Mouse (Mus musculus) lung, adult 2 months (tissue): Measurements from ENCODE around the gene Gvin1. TPM values are rescaled to one million over a fixed set of nuclear protein-coding genes. Genes with fewer than 3 reads are reported as not detected.
"Not testable (repeated sequence)": the region's sequence is repeated elsewhere in the genome, so short reads cannot be mapped to it uniquely, and the experiment has no call there.

Source experiments
- DNase-seq: peaks from one replicate; pipeline ENCODE4 v3.0.0; 2022
- H3K4me1 ChIP-seq: fragments of 200-500 bp; 2 replicates; pipeline ENCODE4 v1.6.1; 2011; ENCODE audit warnings: low read length; ENCODE audit not compliant: control insufficient read depth, insufficient read depth
- H3K4me3 ChIP-seq: fragments of 200-500 bp; replicated peaks from 2 replicates; pipeline ENCODE3; 2011; ENCODE audit warnings: low read depth, mild to moderate bottlenecking, control low read depth, low read length; ENCODE audit errors: extremely low read depth
- WGBS: fragments of 180-500 bp; shearing (Covaris S2); methylation state at CpG from one replicate; pipeline ENCODE4 v1.1.7; 2018; 5-methylcytosine and 5-hydroxymethylcytosine counted together
- polyA plus RNA-seq: library from polyadenylated mRNA; depleted of rRNA; stranded (reverse); fragments of >200 nt; gene quantifications from 2 replicates; pipeline ENCODE4 v1.2.3, GENCODE M21; 2012

Gvin1 gene
- polyA plus RNA-seq, 1 experiment: 2.3 TPM

DNA sequence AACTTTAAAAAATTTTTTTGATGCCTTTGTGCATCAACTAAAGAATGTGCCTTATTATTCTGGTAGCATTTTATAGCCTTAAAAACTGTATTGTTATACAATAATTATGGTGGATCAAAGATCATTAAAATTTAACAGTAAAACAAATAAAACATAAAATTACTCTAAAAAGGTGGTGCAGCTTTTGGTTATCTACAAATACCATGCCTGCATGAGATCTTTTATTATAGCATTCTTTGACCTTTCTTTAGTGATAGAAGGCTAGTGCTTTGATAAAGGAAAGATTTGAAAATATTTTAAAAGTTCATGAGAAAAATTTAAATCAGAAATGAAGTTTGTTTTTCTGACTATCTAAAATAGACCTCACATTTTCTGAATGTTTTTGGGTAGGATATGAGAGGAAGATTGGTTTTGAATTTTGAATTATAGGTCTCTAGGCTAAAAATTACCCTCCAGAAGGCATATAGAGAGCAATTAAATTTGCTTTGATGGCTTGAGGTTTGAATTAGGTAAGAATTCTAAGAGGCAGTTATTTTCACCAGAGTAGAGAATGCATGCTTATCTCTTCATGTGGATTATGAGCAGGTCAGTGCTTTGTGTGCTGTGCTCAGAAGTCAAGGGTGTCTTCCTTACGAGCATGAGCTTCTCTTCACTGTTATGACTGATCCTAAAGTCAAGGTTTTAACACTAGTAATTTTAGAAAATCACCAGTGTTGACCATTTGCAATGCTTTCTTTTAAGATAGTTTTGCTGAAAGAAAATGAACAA, 73.8 kb downstream of the Gvin1 start:
- no CpG with 5 or more reads among the region's 1 CpGs for WGBS
- not testable (repeated sequence) for H3K4me3 ChIP-seq, DNase-seq, H3K4me1 ChIP-seq

DNA sequence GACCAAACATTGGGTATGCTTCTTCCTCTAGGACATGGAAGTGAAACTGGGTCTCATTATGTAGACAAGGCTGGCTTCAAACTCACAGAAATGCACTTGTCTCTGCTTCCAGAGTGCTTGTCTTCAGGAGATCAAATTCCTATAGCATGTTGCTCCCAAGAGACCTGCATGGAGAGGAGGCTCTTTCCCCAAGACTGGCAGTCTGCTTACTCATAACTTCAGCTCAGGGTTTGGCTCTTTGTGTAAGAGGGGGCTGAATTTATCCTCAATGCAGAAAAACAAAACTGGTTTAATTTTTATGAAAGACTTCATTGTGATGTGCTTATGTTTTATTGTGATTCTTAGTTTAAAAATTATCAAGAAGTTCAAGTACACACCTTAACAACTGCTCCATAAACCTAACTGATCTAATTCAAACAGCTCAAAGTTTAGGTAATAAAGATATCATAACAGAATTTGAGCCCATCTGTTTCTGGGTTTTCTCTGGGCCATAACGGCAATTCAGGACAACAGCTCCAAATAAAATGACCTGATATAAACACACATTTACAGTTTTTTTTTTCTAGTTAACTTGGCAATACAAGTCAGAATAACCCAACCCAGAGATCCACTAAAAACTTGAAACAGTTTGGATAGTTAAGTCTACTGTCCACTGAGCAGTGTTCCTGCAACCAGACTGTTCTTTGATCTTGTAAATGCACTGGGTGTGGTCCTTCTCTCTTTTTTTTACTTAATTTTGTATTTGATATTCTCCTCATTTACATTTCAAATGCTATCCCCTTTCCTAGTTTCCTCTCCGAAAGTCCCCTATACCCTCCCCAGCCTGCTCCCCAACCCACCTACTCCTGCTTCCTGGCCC, 97.8 kb downstream of the Gvin1 start:
- H3K4me3 ChIP-seq: not testable (repeated sequence)

More for the DNA sequence above, 97.8 kb downstream of the Gvin1 start:
- H3K4me1 ChIP-seq, DNase-seq: not testable (repeated sequence)
- no CpG with 5 or more reads among the region's 2 CpGs for WGBS
